Mouse (Mus musculus): Measurements from ENCODE around the gene 4930502E18Rik.
"Not testable (repeated sequence)": the region's sequence is repeated elsewhere in the genome, so short reads cannot be mapped to it uniquely, and the experiment has no call there.

Gene 4930502E18Rik

GRCm38 (mm10) chrX:53724596-53724995 is at the start of gene 4930502E18Rik:
Gene 4930502E18Rik, plus strand, starts transcription at chrX:53724826.
- DNase-seq, result no peak

- DNase-seq, result peak; percentile 83
Observed at GRCm38 (mm10) chrX:53676943-53677342, 47.7 kb upstream of the 4930502E18Rik start.

GRCm38 (mm10) chrX:53682650-53683049 is 42.0 kb upstream of the 4930502E18Rik start:
- DNase-seq, result not testable (repeated sequence)

GRCm38 (mm10) chrX:53684676-53685075 is 40.0 kb upstream of the 4930502E18Rik start:
- not testable (repeated sequence) for DNase-seq

- no peak for DNase-seq
Observed at GRCm38 (mm10) chrX:53692065-53692464, 32.6 kb upstream of the 4930502E18Rik start.

GRCm38 (mm10) chrX:53693141-53693540 is 31.5 kb upstream of the 4930502E18Rik start:
- DNase-seq, result no peak

- no peak for DNase-seq
Observed at GRCm38 (mm10) chrX:53694008-53694777, 30.4 kb upstream of the 4930502E18Rik start.

- no peak for DNase-seq
Observed at GRCm38 (mm10) chrX:53699225-53699624, 25.4 kb upstream of the 4930502E18Rik start.

- DNase-seq, result no peak
Observed at GRCm38 (mm10) chrX:53702673-53703072, 22.0 kb upstream of the 4930502E18Rik start.

GRCm38 (mm10) chrX:53715942-53716322 is 8.7 kb upstream of the 4930502E18Rik start:
- no peak for DNase-seq

GRCm38 (mm10) chrX:53716323-53717182 is 8.1 kb upstream of the 4930502E18Rik start:
- DNase-seq, result peak; percentile 43

GRCm38 (mm10) chrX:53728967-53729366 is 4.3 kb downstream of the 4930502E18Rik start:
- no peak for DNase-seq

GRCm38 (mm10) chrX:53752851-53753250 is 28.2 kb downstream of the 4930502E18Rik start:
- no peak for DNase-seq

GRCm38 (mm10) chrX:53757736-53758135 is 33.1 kb downstream of the 4930502E18Rik start, which contains the start of gene 1700013H16Rik:
Gene 1700013H16Rik, minus strand, starts transcription at chrX:53757831.
- no peak for DNase-seq

GRCm38 (mm10) chrX:53776276-53776675 is 51.6 kb downstream of the 4930502E18Rik start, which contains the start of gene Zfp36l3:
Gene Zfp36l3, minus strand, starts transcription at chrX:53776394.
- DNase-seq, result no peak

Data from kidney, postnatal 10 days (tissue).